Mouse (Mus musculus) left cerebral cortex, adult 11 months (tissue): ENCODE measurements around the gene Ndufa3.

Experiments
- DNase-seq: peaks from one replicate; pipeline ENCODE4 v3.0.0; 2022; ENCODE audit warnings: low spot score

The Ndufa3 gene

DNA sequence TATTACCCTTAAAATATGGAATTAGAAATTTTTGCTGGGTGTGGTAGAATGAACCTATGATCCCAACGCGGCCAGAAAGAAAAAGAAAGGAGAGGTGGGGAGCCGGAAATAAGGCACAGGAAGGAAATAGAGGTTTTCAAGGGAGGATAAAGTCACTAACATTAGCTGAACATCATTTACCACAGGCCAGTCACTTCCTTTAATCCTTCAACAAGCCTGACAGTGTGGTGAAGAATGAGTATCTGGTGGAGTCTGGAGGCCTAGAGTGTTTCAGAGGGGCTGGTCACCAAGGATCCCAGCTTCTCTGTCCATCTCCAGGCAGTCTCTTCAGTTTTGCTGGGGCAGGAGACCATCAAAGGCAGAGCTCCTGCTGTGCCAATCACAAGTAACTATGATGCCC, 6.7 kb upstream of the Ndufa3 start:
- DNase-seq, result no peak

GRCm38 (mm10) chr7:3611006-3611405, 6.2 kb upstream of the Ndufa3 start:
- DNase-seq, result no peak

DNA sequence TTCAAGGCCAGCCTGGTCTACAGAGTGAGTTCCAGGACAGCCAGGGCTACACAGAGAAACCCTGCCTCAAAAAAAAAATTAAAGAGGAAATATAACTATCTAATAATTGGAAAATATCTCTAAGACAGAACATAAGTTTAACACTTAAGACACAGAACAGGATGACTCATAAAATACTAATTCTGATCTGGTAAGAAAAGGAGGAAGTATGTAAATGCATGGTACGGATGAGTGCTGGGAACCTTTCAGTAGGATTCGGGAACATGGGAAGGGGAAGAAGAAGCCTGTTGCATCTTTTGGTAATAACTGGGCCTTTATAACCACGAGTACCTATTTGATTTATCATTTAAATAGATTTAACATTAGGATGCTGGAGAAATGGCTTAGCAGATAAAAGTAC, 3.2 kb upstream of the Ndufa3 start:
- no peak for DNase-seq

- DNase-seq, result no peak
Observed at GRCm38 (mm10) chr7:3616057-3616388, 1.1 kb upstream of the Ndufa3 start, which contains the start of gene Oscar. Gene Oscar (minus strand): TSS chr7:3616157.

DNA sequence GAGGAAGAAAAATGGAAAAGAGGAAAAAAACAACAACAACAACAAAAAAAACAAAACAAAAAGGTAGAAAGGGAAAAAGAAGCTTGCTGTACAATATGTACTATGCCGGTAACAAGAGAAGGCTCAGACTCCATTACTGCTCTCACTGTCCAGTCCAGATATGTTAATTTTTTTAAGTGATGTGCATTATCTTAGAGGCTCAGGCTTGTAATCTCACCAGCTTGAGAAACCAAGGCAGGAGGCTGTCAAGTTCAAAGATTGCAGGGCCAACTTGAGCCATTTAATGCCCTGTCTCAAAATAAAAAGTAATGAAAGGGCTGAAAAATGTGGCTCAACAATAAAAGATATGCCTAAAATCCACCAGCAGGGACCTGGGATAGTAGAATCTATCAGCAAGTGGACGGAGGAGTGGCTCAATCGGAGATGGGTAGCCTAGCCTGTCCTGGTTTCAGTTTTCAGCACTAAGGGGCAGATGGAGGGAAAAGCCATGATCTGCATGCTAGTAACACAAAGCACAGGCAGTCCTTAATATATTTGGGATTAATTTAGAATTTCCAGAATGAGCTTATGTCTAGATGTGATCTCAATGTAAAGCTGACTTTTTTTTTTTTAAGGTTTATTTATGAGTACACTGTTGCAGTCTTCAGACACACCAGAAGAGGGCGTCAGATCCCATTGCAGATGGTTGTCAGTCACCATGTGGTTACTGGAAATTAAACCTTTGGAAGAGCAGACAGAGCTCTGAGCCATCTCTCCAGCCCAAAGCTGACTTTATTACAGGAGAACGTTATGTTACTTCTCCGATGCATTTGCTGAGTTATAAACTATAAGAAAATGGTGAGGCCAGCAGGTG, 558 bp upstream of the Ndufa3 start:
- no peak for DNase-seq

- DNase-seq, result no peak
Observed at GRCm38 (mm10) chr7:3629030-3629429, 11.9 kb downstream of the Ndufa3 start.

- DNase-seq, result peak; percentile 90
Observed at GRCm38 (mm10) chr7:3629543-3630477, 12.6 kb downstream of the Ndufa3 start, which contains the start of the genes Tfpt and Prpf31. Gene Tfpt (minus strand): TSS chr7:3629929. Gene Prpf31 (plus strand): TSS chr7:3629985.

- DNase-seq, result no peak
Observed at GRCm38 (mm10) chr7:3630478-3630815, 13.3 kb downstream of the Ndufa3 start.

DNA sequence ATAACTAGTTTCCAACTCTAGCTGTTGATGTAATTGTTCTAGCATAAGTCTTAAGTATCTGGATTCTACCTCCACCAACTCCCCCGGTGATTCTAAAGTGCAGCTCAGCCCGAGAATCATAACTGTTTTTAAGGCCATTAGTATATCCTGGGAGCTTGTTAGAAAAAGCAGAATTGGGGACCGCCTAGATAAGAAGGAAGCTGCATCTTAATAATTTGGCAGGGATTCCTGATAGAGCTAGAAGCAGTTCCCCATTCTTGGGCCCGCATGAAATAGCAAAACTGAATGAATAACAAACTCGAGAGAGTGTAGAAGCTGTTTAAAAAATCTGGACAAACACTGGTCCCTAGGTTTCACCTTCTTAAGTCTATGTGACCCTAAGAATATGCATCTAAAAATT, 26.2 kb downstream of the Ndufa3 start:
- no peak for DNase-seq

DNA sequence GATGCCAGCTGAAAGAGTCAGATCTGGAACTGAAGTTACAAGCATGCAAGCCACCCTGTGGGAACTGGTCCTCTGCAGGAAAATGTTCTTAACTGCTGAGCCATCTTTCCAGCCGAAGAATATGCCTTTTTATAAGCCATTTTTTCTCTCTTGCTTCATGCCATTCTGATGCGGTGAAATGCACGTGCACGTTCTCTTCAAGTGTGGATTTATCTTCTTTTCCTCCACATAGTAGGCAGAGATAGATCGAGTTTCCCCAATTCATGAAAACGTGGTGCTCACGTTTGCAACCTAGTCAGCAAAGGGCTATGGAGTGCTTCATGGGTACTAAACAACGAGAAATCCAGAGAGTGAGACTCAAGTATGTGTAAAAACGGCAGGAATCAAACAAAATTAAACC, 26.7 kb downstream of the Ndufa3 start:
- DNase-seq, result no peak

- no peak for DNase-seq
Observed at GRCm38 (mm10) chr7:3644348-3644671, 27.1 kb downstream of the Ndufa3 start.

DNA sequence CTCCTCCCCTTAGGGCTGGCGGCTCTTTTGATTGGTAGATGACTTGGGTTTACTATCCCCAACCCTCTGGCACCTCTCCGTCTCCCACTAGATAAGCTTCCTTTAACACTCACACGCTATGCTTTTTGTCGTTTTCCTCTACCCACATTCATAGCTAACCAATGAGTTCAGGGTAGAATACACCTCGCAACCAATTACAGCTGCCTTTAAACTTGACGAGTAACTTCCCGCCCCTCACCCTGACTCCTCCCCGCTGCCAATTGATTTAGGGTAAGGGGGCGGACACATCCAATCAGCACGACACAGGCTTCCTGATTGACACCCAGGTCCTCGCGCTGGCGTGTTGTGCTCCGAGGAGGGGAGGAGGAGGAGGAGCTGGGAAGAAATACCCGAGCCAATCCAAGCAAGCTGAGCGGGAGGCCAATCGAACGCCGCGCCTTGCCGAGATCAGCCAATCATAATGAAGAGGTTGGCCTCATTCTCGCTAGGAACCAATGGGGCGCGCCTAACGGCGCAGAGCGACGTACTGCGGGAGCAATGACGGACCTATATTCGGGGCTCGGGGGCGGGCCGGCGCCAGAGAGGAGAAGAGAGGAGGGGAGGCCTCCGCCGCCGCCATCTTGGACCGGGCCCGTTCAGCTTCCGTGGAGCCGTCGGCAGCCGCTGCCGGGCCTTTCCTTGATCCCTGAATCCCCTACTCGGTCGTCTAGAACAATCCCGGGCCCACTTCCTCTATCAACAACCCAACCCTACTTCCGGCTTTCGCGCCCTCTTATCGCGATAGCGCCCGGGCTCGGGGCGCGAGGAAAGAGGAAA, 27.7 kb downstream of the Ndufa3 start, which contains the start of gene Cnot3:
Cnot3 (plus strand) TSS at position 597 of the 816 bp plus-strand sequence.
- DNase-seq, result peak; percentile 99

DNA sequence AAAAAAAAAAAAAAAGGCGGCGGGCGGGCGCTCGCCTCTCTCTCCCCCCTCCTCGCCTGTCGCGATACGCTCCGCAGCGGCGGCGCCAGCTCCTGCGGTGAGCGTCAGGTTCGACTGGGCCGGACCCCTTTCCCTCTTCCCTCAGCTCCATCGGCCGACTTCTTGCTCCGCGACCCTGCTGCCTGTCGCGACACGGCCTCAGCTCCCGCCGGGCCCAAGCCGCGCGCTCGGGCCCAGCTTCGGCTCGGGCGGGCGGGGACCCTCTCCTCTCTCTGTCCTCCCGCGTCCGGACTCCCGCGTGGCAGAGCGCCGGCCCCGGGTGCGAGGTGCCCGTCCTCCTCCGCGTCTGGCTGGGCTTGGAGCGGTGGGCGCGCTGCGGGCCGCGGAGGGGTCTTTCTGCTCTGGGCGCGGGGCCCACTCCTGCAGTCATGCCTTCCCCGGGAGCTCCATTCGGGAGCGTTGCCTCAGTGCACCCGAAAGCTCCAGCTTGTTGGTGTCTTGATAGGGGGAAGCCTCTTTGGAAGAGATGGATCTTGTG, 28.4 kb downstream of the Ndufa3 start:
- no peak for DNase-seq

- DNase-seq, result no peak
Observed at GRCm38 (mm10) chr7:3646188-3646587, 29.0 kb downstream of the Ndufa3 start.

- DNase-seq, result no peak
Observed at GRCm38 (mm10) chr7:3646641-3647040, 29.5 kb downstream of the Ndufa3 start.

GRCm38 (mm10) chr7:3656966-3657365, 39.8 kb downstream of the Ndufa3 start:
- DNase-seq, result no peak

DNA sequence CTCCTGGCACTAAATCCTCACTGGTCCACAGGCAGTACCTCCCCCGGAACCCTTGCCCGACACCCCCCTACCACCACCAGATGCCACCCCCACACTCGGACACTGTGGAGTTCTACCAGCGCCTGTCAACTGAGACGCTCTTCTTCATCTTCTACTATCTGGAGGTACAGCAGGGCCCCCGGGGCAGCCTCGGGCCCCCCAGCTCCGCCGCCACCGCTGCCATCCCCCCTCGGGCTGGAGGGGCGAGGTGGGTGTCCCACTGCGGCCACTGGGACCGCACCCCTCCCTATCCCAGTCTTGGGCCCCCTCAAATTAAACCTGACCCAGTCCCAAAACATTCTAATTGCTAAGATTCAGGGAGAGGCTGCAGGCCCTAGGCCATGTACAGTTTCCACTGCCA, 41.4 kb downstream of the Ndufa3 start:
- DNase-seq, result no peak

- DNase-seq, result no peak
Observed at GRCm38 (mm10) chr7:3664524-3665214, 47.5 kb downstream of the Ndufa3 start.

DNA sequence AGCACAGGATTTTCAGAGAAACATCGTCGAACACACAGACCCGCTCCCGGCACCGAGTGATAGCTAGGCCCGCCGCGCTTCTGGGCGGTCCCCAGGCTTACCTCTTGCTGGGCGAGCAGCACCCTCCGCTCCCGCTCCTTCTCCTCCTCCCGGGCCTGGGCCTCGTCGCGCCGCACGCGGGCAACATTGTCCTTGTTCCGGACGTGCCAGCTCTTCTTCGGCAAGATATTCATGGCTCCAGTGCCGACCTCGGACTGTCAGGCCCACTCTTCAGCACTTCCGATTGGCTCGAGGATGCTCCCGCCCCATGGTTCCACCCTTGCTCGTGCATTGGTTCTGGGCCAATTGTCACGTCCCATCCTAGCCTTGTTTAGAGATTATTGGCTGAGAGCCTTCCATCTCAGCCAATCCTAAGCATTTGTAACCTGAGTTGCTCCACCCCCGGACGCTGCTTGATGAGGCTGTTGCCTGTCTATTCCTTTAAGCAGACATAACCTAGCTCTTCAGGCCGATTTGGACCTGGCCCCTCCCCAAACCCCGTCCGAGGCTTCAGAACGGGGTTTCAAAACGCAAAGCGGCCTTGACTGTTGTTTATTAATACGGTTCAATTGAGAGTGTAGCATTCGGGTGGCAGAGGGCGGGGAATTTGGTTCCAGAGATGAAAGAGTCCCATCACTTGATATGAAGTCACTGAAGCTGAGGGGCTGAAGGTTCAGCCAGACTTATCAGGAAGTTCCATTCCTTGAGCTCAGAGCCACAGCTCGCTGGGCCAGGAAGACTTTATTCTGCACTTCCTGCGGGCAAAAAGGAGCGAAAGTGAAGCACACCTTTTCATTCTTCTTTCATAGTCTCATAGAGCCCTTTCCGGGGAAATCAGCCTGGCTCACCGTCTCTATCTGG, 48.3 kb downstream of the Ndufa3 start, which contains the start of gene Leng1:
Leng1 (minus strand) TSS at position 626 of the 900 bp plus-strand sequence.
- DNase-seq, result peak; percentile 94

GRCm38 (mm10) chr7:3666921-3667391, 49.8 kb downstream of the Ndufa3 start:
- no peak for DNase-seq
